Mouse (Mus musculus): ENCODE results near the gene Lat2. TPM values are rescaled to one million over a fixed set of nuclear protein-coding genes. Genes with fewer than 3 reads are reported as not detected.
A peak's percentile ranks its signal among the peaks of the same experiment; 100 is the strongest.

Gene Lat2
- polyA plus RNA-seq, 2 experiments, result 1.7 to 1.8 TPM

GRCm38 (mm10) chr5:134615780-134616179 lies 955 bp upstream of the Lat2 start:
- Histone ChIP-seq H3K4me2 (ENCODE audit: low read depth) (no peak overlapping the region), H3K9me3 (ENCODE audit: control insufficient read depth, low read length) (no peaks in the 10 kb centered on the region), H3K27me3 (ENCODE audit: control insufficient read depth, insufficient read depth, low read length) (no peaks in the 10 kb centered on the region), H3K9ac (replicated peaks) (no peak overlapping the region), H3K27ac (no peak overlapping the region), H3K36me3 (replicated peaks; ENCODE audit: control insufficient read depth, insufficient read depth, low read depth) (peaks cover 29% of the 10 kb centered on the region), H3K4me1 (replicated peaks; ENCODE audit: control insufficient read depth in 2 of 2, insufficient read depth in 2 of 2, low read length in 1 of 2) (no peaks in the 10 kb centered on the region), H3K4me3 (ENCODE audit: insufficient read depth in 1 of 2, low read depth in 2 of 2, low read length in 2 of 2) (no peak overlapping the region)
- ATAC-seq (ENCODE audit: insufficient read depth), result no peak
- no peak for DNase-seq (ENCODE audit: low read depth in 3 of 3, low spot score in 3 of 3)
- 68% methylated on average over 4 of the region's 4 CpGs for WGBS (ENCODE audit: insufficient replicate concordance)
- TF ChIP-seq EP300 (IDR thresholded peaks at IDR 0.05; ENCODE audit: low read depth) (no peak), CTCF (IDR thresholded peaks at IDR 0.05; ENCODE audit: low read depth) (no peak)

GRCm38 (mm10) chr5:134615380-134615779 lies 555 bp upstream of the Lat2 start:
- Histone ChIP-seq H3K4me3 (ENCODE audit: insufficient read depth in 1 of 2, low read depth in 2 of 2, low read length in 2 of 2) (no peak overlapping the region), H3K4me2 (ENCODE audit: low read depth) (no peak overlapping the region), H3K36me3 (replicated peaks; ENCODE audit: control insufficient read depth, insufficient read depth, low read depth) (peaks cover 25% of the 10 kb centered on the region), H3K4me1 (replicated peaks; ENCODE audit: control insufficient read depth in 2 of 2, insufficient read depth in 2 of 2, low read length in 1 of 2) (no peaks in the 10 kb centered on the region), H3K9ac (replicated peaks) (no peak overlapping the region), H3K27me3 (ENCODE audit: control insufficient read depth, insufficient read depth, low read length) (no peaks in the 10 kb centered on the region), H3K27ac (no peak overlapping the region), H3K9me3 (ENCODE audit: control insufficient read depth, low read length) (no peaks in the 10 kb centered on the region)
- DNase-seq (ENCODE audit: low read depth in 3 of 3, low spot score in 3 of 3) (no peak), ATAC-seq (ENCODE audit: insufficient read depth) (no peak)
- WGBS (ENCODE audit: insufficient replicate concordance), result 66% methylated on average over 8 of the region's 8 CpGs
- TF ChIP-seq EP300 (IDR thresholded peaks at IDR 0.05; ENCODE audit: low read depth) (no peak), CTCF (IDR thresholded peaks at IDR 0.05; ENCODE audit: low read depth) (no peak)

- Histone ChIP-seq H3K4me2 (ENCODE audit: low read depth) (no peak overlapping the region), H3K4me1 (replicated peaks; ENCODE audit: control insufficient read depth in 2 of 2, insufficient read depth in 2 of 2, low read length in 1 of 2) (no peaks in the 10 kb centered on the region), H3K9me3 (ENCODE audit: control insufficient read depth, low read length) (no peaks in the 10 kb centered on the region), H3K4me3 (ENCODE audit: insufficient read depth in 1 of 2, low read depth in 2 of 2, low read length in 2 of 2) (no peak overlapping the region), H3K36me3 (replicated peaks; ENCODE audit: control insufficient read depth, insufficient read depth, low read depth) (peaks cover 14% of the 10 kb centered on the region), H3K27ac (no peak overlapping the region), H3K9ac (replicated peaks) (no peak overlapping the region), H3K27me3 (ENCODE audit: control insufficient read depth, insufficient read depth, low read length) (no peaks in the 10 kb centered on the region)
- ATAC-seq (ENCODE audit: insufficient read depth) (no peak), DNase-seq (ENCODE audit: low read depth in 3 of 3, low spot score in 3 of 3) (no peak)
- TF ChIP-seq EP300 (IDR thresholded peaks at IDR 0.05; ENCODE audit: low read depth), result no peak
- TF ChIP-seq CTCF (IDR thresholded peaks at IDR 0.05; ENCODE audit: low read depth), result no peak
- WGBS (ENCODE audit: insufficient replicate concordance), result 83% methylated on average over 8 of the region's 8 CpGs
These were observed 529 bp downstream of the Lat2 start for GRCm38 (mm10) chr5:134614296-134614695.

- ATAC-seq (ENCODE audit: insufficient read depth) (no peak), DNase-seq (ENCODE audit: low read depth in 3 of 3, low spot score in 3 of 3) (no peak)
- no peaks in the 10 kb centered on the region for H3K27me3 ChIP-seq (ENCODE audit: control insufficient read depth, insufficient read depth, low read length)
- H3K27ac ChIP-seq, result no peak overlapping the region
- H3K4me1 ChIP-seq (replicated peaks; ENCODE audit: control insufficient read depth in 2 of 2, insufficient read depth in 2 of 2, low read length in 1 of 2), result no peaks in the 10 kb centered on the region
- WGBS (ENCODE audit: insufficient replicate concordance), result 64% methylated on average over 9 of the region's 9 CpGs
- TF ChIP-seq EP300 (IDR thresholded peaks at IDR 0.05; ENCODE audit: low read depth) (no peak), CTCF (IDR thresholded peaks at IDR 0.05; ENCODE audit: low read depth) (no peak)
- no peak overlapping the region for H3K9ac ChIP-seq (replicated peaks)
- no peak overlapping the region for H3K4me3 ChIP-seq (ENCODE audit: insufficient read depth in 1 of 2, low read depth in 2 of 2, low read length in 2 of 2)
- H3K9me3 ChIP-seq (ENCODE audit: control insufficient read depth, low read length), result no peaks in the 10 kb centered on the region
- peaks cover 10% of the 10 kb centered on the region for H3K36me3 ChIP-seq (replicated peaks; ENCODE audit: control insufficient read depth, insufficient read depth, low read depth)
- H3K4me2 ChIP-seq (ENCODE audit: low read depth), result no peak overlapping the region
These were observed 1.1 kb downstream of the Lat2 start for GRCm38 (mm10) chr5:134613727-134614126.

GRCm38 (mm10) chr5:134611810-134612521 lies 2.9 kb downstream of the Lat2 start:
- 28% methylated on average over 8 of the region's 8 CpGs for WGBS (ENCODE audit: insufficient replicate concordance)
- peaks cover 2% of the 10 kb centered on the region; the same call in 1 of the 2 replicates for H3K36me3 ChIP-seq (replicated peaks; ENCODE audit: control insufficient read depth, insufficient read depth, low read depth)
- no peak overlapping the region for H3K4me2 ChIP-seq (ENCODE audit: low read depth)
- no peaks in the 10 kb centered on the region for H3K9me3 ChIP-seq (ENCODE audit: control insufficient read depth, low read length)
- ATAC-seq (ENCODE audit: insufficient read depth) (peak; percentile 15; the same call in 1 of the 2 replicates), DNase-seq (ENCODE audit: low read depth in 3 of 3, low spot score in 3 of 3) (no peak)
- H3K27ac ChIP-seq, result no peak overlapping the region
- no peaks in the 10 kb centered on the region for H3K4me1 ChIP-seq (replicated peaks; ENCODE audit: control insufficient read depth in 2 of 2, insufficient read depth in 2 of 2, low read length in 1 of 2)
- TF ChIP-seq EP300 (IDR thresholded peaks at IDR 0.05; ENCODE audit: low read depth) (no peak), CTCF (IDR thresholded peaks at IDR 0.05; ENCODE audit: low read depth) (no peak)
- no peak overlapping the region for H3K9ac ChIP-seq (replicated peaks)
- H3K27me3 ChIP-seq (ENCODE audit: control insufficient read depth, insufficient read depth, low read length), result no peaks in the 10 kb centered on the region
- no peak overlapping the region for H3K4me3 ChIP-seq (ENCODE audit: insufficient read depth in 1 of 2, low read depth in 2 of 2, low read length in 2 of 2)
